Mouse (Mus musculus) urinary bladder, postnatal 10 days (tissue): ENCODE results near the gene Sept14.

ENCODE experiments used
- DNase-seq: peaks from one replicate; pipeline ENCODE4 v3.0.0; 2022; ENCODE audit warnings: low spot score

Gene Sept14

DNA sequence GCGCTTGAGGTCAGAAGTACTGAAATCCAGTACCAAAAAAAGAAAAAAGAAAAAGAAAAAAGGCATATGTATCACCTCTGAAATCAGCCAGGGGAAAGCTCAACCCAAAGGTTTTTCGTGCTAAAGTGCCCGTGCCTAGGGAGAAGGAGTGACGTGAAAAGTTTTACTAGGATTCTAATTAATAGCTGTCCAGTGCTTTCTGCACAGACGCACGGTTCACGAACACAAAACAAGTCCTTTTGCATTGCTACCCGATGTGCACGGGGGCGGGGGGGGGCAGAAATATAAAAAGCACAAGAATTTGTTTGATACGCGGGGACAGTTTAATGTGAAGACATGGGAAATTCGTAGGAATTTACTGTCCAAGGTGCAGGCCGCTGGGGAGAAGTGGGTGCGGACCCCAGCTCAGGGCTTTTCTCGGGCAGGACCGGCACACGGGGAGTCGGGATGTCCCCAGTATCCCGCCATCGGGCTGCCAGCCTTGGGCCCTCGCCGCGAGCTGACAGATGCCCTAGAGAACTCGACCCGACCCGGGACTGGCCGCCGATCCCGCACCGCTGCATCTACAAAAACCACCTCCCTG, 38.8 kb downstream of the Sept14 start:
- DNase-seq = no peak

DNA sequence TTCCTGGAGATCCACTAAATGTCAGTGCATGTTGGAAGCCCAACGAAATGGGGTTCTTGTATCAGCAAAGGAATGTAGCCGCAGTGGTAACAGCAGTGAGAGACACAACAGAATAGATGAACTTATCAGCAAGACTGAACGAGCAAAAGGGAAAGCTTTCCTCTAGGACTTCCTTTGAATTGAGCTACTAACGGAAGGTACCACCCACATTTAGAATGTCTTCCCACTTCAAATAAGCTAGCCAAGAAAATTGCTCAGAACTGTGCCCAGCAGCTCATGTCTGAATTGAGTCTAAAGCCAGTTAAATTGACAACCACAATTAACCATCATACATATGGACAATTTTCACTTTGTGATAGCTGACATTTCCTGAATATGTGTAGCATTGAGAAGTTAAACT, 40.5 kb downstream of the Sept14 start:
- DNase-seq = no peak

DNA sequence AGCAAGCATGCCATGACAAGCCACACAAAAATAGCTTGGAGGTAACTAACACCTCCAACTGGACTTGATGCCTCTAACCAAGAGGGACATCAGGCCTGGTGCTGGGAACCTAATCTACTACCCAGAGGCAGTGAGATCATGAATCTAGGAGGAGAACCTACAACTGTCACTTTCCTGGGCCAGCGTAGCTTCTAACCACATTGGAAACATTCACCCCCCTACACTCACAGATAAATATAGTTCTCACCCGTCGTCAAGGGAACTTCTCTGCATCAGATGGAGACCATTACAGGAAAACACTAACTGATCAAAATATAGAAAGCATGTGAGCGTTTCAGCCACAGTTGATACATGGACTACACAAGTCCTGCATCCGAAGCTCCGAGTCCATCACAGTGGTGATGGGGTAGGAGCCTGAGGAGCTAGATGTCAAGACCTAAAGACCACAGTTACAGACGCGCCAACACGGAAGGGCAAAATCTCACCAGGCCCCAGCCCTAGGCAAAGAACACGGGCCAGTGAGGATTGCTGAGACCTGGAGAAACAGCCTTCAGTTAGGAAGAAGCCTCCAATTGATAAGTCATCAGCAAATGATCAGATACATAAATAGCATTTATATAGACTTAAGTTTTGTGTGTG, 41.9 kb downstream of the Sept14 start:
- DNase-seq = no peak

DNA sequence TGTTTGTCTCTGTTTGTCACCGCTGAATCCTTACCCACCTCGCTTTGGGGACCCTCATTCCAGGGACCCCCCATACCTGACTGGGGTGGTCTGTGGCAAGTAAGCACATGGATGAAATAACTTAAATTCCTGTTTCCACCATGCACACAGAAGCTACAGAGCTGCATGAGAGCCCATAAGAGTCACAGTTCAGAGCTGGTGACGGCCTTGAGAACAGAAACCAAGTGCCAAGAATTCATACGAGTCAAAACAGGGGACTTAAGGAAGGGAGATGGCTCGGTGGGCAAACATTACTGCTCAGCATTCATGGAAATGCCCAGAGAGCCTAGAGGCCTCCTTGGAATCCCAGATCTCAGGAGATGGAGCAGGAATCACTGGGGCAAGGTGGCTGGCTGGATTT, 44.2 kb downstream of the Sept14 start:
- DNase-seq = no peak

DNA sequence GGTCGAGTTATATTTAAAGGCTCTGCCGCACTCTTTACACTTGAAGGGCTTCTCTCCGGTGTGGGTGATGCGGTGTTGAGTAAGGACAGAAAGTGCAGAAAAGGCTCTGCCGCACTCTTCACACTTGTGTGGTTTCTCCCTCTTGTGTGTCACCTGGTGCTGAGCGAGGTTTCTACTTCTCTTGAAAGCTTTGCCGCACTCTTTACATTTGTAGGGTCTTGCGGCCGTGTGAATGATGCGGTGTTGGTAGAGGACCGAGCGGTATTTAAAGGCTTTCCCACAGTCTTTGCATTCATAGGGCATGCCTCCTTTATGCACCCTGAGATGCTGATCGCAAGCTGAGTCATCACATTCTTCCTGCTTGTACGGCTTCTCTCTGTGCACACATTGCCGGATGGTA, 50.4 kb downstream of the Sept14 start:
- DNase-seq = no peak

DNA sequence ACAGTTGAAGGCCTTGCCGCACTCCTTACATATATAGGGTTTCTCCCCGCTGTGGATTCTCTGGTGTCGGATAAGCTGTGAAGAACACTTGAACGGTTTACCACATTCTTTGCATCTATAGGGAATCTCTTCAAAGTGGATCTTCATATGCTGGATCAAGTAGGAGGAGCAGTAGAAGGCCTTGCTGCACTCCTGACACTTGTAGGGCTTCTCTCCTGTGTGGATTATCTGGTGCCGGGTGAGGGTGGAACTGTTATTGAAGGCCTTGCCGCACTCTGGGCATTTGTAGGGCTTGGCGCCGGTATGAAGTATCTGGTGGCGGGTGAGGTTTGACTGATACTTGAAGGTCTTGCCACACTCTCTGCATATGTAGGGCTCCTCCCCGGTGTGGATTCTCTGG, 51.3 kb downstream of the Sept14 start:
- DNase-seq = no peak

DNA sequence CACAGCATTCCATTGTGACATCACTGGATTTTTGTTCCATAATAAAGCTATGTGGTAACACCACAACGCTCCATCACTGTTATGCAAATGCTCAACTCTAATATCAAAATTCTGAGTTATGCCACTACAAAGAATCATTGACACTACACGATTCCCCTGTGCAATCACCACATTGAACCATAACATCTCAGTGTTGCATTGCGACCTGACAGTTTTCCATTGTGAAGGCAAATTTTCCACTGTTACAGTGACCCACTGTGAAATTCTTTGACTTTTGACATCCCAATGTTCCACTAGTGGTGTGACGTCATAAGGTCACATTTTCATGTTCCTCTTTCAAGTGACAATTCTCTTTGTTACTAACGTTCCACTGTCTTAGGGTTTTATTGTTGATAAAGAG, 57.5 kb downstream of the Sept14 start:
- no peak for DNase-seq
